Mouse (Mus musculus) Patski (cell line): ENCODE measurements around the gene Rnf214. TPM values are rescaled to one million over a fixed set of nuclear protein-coding genes. Genes with fewer than 3 reads are reported as not detected.
A peak's percentile ranks its signal among the peaks of the same experiment; 100 is the strongest.
"Not testable (repeated sequence)": the region's sequence is repeated elsewhere in the genome, so short reads cannot be mapped to it uniquely, and the experiment has no call there.

Source experiments
- ATAC-seq: fragments of 100-300 bp; one replicate; pipeline ENCODE4 v1.8.0; 2021
- CTCF ChIA-PET: fragments of 350-600 bp; sonication (Branson Sonifier 250); formaldehyde crosslinking; loops from one replicate; lab custom pipeline; 2022; ENCODE audit warnings: inconsistent platforms; lab: Charles Lee
- POLR2A ChIA-PET: fragments of 350-600 bp; sonication (Branson Sonifier 250); formaldehyde crosslinking; loops from one replicate; lab custom pipeline; 2022; ENCODE audit warnings: antibody characterized with exemption, inconsistent platforms; lab: Charles Lee
- DNase-seq: peaks from one replicate; pipeline ENCODE4 v3.0.0-alpha.2; 2011; ENCODE audit warnings: low read depth, low spot score
- H3K27me3 ChIP-seq: fragments of 371-371 bp; one replicate; pipeline ENCODE4 v1.5.1; 2021
- CTCF ChIP-seq: fragments of 100-300 bp; IDR thresholded peaks from one replicate; pipeline ENCODE4 v1.5.1; 2021
- in situ Hi-C: fragments of 300-500 bp; cut with MboI; formaldehyde crosslinking; loops from 3 replicates; pipeline ENCODE4 v1.11.1; 2018; ENCODE audit warnings: low pct_unique_long_range_greater_than_20kb, mixed read lengths
- polyA plus RNA-seq: library from polyadenylated mRNA; unstranded; gene quantifications from one replicate; pipeline ENCODE4 v1.2.3, GENCODE M21; 2021

Gene Rnf214
- polyA plus RNA-seq, 1 experiment from 2014 or later: 46.8 TPM

- CTCF ChIA-PET: no interaction called here
Observed at GRCm38 (mm10) chr9:45853695-45854094, 53.0 kb downstream of the Rnf214 start.

DNA sequence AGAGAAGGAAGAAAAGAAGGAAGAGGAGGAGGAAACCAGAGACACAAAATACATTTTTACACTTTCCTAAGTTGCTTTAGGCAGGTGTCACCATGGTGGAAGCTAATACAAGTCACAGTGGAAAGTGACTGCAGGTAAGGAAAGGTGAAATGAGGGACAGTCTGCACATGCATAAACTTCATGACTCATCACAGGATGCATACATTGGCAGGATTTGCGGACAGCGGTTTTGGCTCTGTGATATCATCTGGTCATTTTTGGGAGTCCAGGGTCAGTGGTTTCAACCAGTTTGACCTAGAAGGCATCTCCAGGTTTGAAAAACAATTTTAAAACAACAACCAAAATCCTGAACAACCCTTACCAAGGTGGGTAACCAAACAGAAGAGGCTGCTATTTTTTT is 54.9 kb downstream of the Rnf214 start:
- no peak for TF ChIP-seq CTCF
- H3K27me3 ChIP-seq: no peaks in the 10 kb centered on the region
- DNase-seq (no peak), ATAC-seq (no peak)
- in situ Hi-C loops: no loop called here
- ChIA-PET CTCF (interaction anchor here (1.9 kb wide), 1 partner anchor 13 kb away, joined by 6 read pairs; the partner anchor contains the start of gene Bace1), POLR2A (no interaction called here)

More at GRCm38 (mm10) chr9:45853695-45854094, 53.0 kb downstream of the Rnf214 start:
- no peaks in the 10 kb centered on the region for H3K27me3 ChIP-seq
- TF ChIP-seq CTCF: no peak
- POLR2A ChIA-PET: interaction anchor here (0.6 kb wide), 1 partner anchor 12 kb away, joined by 3 read pairs; no protein-coding TSS in a partner anchor
- ATAC-seq (no peak), DNase-seq (no peak)
- in situ Hi-C loops: no loop called here

GRCm38 (mm10) chr9:45851330-45851729 is 55.4 kb downstream of the Rnf214 start:
- ChIA-PET POLR2A (no interaction called here), CTCF (interaction anchor here (1.9 kb wide), 1 partner anchor 13 kb away, joined by 6 read pairs; the partner anchor contains the start of gene Bace1)
- no peaks in the 10 kb centered on the region for H3K27me3 ChIP-seq
- in situ Hi-C loops: no loop called here
- DNase-seq (no peak), ATAC-seq (no peak)
- TF ChIP-seq CTCF: no peak

GRCm38 (mm10) chr9:45850528-45851155 is 56.1 kb downstream of the Rnf214 start:
- no peaks in the 10 kb centered on the region for H3K27me3 ChIP-seq
- no peak for TF ChIP-seq CTCF
- ChIA-PET POLR2A (no interaction called here), CTCF (interaction anchor here (1.1 to 1.9 kb wide), 2 partner anchors 8 to 12 kb away, joined by 3 to 6 read pairs; partner anchors contain the start of gene Bace1)
- in situ Hi-C loops: no loop called here
- ATAC-seq (no peak), DNase-seq (no peak)

GRCm38 (mm10) chr9:45849528-45850408 is 56.9 kb downstream of the Rnf214 start:
- CTCF ChIA-PET: interaction anchor here (1.1 kb wide), 1 partner anchor 9 kb away, joined by 3 read pairs; no protein-coding TSS in a partner anchor
- ATAC-seq (no peak), DNase-seq (no peak)
- no peak for TF ChIP-seq CTCF
- POLR2A ChIA-PET: no interaction called here
- H3K27me3 ChIP-seq: no peaks in the 10 kb centered on the region
- in situ Hi-C loops: no loop called here

DNA sequence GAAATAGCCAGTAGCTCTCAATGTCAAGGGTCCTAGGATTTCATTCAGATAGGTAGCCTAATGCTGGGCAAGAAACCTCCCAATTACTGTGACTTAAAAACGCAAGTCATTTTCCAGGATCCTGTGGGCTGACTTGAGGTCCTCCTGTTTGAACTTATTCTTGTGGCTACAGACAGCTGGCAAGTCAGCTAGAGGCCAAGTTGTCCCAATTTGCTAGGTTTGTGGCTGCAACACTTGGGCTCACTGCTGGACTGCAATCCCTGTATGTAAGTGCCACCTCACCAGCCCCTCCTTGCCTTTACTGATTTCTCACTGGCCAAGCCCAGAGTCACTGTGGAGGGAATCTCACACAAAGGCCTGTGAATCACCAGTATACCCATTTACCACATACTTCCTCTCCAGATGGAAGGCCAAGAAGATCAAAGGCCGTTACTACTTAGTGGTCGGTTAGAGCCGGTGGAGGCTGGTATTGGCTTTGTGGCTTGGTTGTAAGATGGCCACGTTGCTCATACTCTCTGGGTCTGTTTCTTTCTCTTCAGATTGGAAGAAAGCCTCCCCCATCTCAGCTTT is 59.7 kb downstream of the Rnf214 start:
- H3K27me3 ChIP-seq: no peaks in the 10 kb centered on the region
- TF ChIP-seq CTCF: no peak
- DNase-seq (no peak), ATAC-seq (no peak)
- in situ Hi-C loops: no loop called here
- ChIA-PET CTCF (interaction anchor here (1.1 kb wide), 2 partner anchors 11 to 13 kb away, joined by 3 to 4 read pairs; no protein-coding TSS in a partner anchor), POLR2A (no interaction called here)

DNA sequence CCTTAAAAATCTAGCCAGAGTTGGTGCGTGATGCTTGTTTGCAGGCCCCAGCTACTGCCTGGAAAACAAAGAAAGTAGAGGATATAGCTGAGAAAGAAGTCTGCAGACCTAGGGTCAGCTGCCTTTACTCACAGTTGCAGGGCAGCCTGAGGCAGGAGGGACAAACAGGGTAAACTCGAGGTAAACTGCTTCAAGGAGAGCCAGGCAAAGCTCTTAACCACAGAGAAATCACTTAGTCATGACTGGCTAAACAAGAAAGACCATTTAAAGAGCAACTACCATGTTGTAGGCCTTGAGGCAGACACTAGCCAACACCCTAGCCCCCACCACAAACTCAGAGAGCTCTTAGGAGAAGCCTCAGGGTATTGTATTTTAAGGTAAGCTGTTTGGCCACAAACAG is 60.5 kb downstream of the Rnf214 start:
- POLR2A ChIA-PET, H3K27me3 ChIP-seq, DNase-seq, in situ Hi-C loops: not testable (repeated sequence)
- CTCF ChIA-PET: interaction anchor here (1.0 to 1.1 kb wide), 3 partner anchors 8 to 13 kb away, joined by 3 to 4 read pairs (median 3); no protein-coding TSS in a partner anchor
- peak; percentile 44 for ATAC-seq

GRCm38 (mm10) chr9:45845541-45845940 is 61.2 kb downstream of the Rnf214 start:
- peak; percentile 27 for ATAC-seq
- in situ Hi-C loops: no loop called here
- no peaks in the 10 kb centered on the region for H3K27me3 ChIP-seq
- POLR2A ChIA-PET: no interaction called here
- DNase-seq: no peak
- CTCF ChIA-PET: interaction anchor here (1.0 kb wide), 1 partner anchor 8 kb away, joined by 3 read pairs; no protein-coding TSS in a partner anchor
- no peak for TF ChIP-seq CTCF

- DNase-seq (no peak), ATAC-seq (no peak)
- CTCF ChIA-PET: no interaction called here
- in situ Hi-C loops: no loop called here
- TF ChIP-seq CTCF: no peak
- POLR2A ChIA-PET: no interaction called here
- H3K27me3 ChIP-seq: no peaks in the 10 kb centered on the region
Observed at GRCm38 (mm10) chr9:45843780-45844179, 62.9 kb downstream of the Rnf214 start.

DNA sequence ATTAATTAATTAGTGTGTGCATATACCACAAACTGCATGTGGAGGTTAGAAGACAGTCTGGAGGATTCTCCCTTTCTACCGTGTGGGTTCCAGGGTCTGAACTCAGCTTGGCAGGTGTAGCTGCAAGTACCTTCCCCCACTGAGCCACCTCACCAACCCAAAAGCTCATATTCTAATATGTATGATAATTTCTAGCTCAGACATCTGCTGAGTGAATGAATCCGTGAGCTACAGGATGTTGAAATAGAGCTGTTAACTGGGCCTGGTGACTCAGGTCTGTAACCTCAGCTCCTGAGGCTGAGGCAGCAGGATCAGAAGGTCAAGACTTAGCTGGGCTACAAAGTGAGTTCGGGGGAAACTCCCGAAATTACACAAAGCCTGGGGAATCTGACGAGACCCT is 63.7 kb downstream of the Rnf214 start:
- in situ Hi-C loops: no loop called here
- TF ChIP-seq CTCF: no peak
- POLR2A ChIA-PET: no interaction called here
- CTCF ChIA-PET: no interaction called here
- H3K27me3 ChIP-seq: no peaks in the 10 kb centered on the region
- ATAC-seq: no peak
- no peak for DNase-seq
